Mouse (Mus musculus) B cell, adult 62 days (primary cell): ENCODE data around the gene Pard3b. TPM values are rescaled to one million over a fixed set of nuclear protein-coding genes. Genes with fewer than 3 reads are reported as not detected.

Source experiments
- total RNA-seq: library from RNA; stranded (reverse); gene quantifications from 4 replicates; pipeline ENCODE4 v1.2.4, GENCODE M21; 2023

Pard3b gene
- total RNA-seq: 5.4 to 8.9 TPM (median 6.8 TPM) in 4 replicates

DNA sequence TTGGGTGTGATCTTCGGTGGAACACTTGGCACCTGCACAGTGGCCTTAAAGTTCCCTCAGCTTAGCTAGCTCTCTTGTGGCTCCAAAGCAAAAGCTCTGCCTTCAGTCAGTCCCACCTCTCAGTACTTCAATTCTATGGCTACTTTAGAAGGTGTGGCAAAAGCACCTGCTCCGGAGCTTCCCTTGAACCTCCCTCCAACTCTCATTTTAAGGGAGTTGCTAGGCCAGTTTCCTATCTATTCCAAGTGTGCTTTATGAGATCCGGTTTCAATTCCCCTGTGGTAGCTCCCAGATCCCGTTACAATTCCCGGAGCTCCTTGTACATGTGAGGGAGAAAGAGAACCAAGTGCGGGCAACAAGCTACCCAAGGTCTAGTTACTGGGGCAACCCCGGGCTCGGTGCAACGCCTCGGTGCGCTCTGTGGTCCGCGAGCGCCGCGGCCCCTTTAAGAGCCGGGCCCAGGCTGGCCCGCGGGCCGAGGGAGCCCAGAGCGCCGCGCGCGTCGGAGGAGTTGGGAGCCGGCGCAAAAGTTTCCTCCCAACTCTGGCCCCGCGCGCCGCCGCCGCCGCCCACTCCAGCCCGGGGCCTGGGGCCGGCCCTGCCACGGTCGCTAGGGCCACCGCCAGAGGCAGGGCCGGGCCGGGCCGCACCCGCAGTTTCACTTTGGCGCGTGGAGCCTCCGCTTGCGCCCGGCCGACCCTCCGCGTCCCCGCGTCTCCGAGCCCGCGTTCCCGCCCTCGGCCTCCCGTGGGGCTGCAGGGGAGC lies at the start of gene Pard3b:
Gene Pard3b, plus strand, starts transcription at position 478 of the 765 bp plus-strand sequence.

